Mouse (Mus musculus): ENCODE measurements at regions not wholly inside any gene's neighbourhood (a gene's known extent, or its start where the extent isn't known, plus 50 kb on each side); places are given as distances from the start of the nearest gene placed in this dataset.

DNA sequence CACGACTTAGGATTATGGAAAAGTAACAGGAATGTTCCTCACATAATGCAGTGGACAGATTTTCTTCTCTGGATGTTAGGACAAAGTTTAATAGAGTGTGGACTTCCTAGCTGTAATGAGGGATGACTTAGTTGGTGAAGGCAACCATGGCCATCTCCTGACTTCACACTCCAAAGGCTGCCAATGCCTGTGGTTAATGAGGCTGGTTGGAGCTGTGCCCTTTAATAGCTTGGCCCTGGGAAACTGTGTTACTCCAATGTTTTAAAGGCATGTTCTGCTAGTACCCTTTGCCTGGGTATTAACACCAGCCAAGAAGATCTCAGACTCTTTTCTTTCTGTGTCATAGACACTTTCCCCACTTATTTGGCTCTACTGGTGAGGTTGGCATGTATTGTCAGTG lies 378.9 kb downstream of the Fat4 start:
- ATAC-seq (ENCODE audit: low FRiP score, low TSS enrichment), result no peak
- no peaks in the 10 kb centered on the region for H3K27me3 ChIP-seq (ENCODE audit: control insufficient read depth, insufficient read depth, low read length)
- no peak overlapping the region for H3K4me2 ChIP-seq (replicated peaks; ENCODE audit: low read depth, low read length)
- H3K27ac ChIP-seq (ENCODE audit: low read depth, low read length), result no peak overlapping the region
- 77% methylated on average over 1 of the region's 1 CpGs for WGBS
- H3K9ac ChIP-seq (ENCODE audit: low read depth, low read length), result no peak overlapping the region
- H3K36me3 ChIP-seq (ENCODE audit: control insufficient read depth, insufficient read depth, low read length), result no peaks in the 10 kb centered on the region
- no peak overlapping the region for H3K4me3 ChIP-seq (ENCODE audit: low read length)
- no peaks in the 10 kb centered on the region for H3K4me1 ChIP-seq (ENCODE audit: control insufficient read depth, insufficient read depth, low read length)
- H3K9me3 ChIP-seq (ENCODE audit: control insufficient read depth, low read length), result no peaks in the 10 kb centered on the region

DNA sequence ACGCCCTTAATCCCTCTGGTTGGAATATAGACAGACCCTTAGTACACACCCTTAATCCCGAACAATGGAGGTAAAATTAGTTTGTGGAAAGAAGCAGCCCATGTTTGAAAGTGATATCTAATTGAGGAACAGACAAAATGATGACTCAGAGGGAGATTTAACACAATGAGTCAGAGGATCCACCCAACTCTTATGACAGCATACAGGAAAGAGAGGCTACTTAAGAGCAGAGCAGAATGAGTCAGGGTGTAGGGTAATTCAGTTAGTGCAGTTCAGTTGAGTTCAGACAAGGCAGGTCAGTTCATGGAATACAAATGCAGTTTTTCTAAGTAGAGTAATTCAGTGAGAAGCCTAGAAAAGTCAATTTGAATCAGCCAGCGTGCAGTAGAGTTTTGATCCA lies 382.6 kb downstream of the Fat4 start:
- Histone ChIP-seq H3K27me3 (ENCODE audit: control insufficient read depth, insufficient read depth, low read length) (no peaks in the 10 kb centered on the region), H3K4me2 (replicated peaks; ENCODE audit: low read depth, low read length) (no peak overlapping the region), H3K36me3 (ENCODE audit: control insufficient read depth, insufficient read depth, low read length) (no peaks in the 10 kb centered on the region), H3K9ac (ENCODE audit: low read depth, low read length) (no peak overlapping the region), H3K27ac (ENCODE audit: low read depth, low read length) (no peak overlapping the region), H3K9me3 (ENCODE audit: control insufficient read depth, low read length) (no peaks in the 10 kb centered on the region), H3K4me1 (ENCODE audit: control insufficient read depth, insufficient read depth, low read length) (no peaks in the 10 kb centered on the region; the same call in 1 of the 2 replicates), H3K4me3 (ENCODE audit: low read length) (no peak overlapping the region)
- no peak for ATAC-seq (ENCODE audit: low FRiP score, low TSS enrichment)
- WGBS, result 93% methylated on average over 3 of the region's 3 CpGs

DNA sequence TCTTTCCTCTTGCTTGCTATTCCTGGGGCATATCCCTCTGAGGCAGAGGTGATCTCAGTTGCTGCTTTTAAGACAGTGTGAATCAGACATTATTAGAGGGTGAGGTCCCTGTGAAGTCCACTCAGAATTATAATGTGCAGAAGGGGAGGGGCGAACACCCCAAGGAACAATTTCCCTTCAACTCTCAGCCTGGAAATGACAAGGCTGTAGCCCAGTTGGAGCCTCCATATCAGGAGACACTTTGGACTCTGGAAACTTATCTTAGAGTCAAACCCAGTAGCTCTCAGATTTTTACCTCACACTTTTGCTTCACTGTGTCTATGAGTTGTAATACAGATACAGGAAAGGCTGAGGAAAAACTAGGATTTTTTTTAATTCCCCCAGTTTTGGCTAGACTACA lies 385.9 kb downstream of the Fat4 start:
- Histone ChIP-seq H3K27ac (ENCODE audit: low read depth, low read length) (no peak overlapping the region), H3K9me3 (ENCODE audit: control insufficient read depth, low read length) (no peaks in the 10 kb centered on the region), H3K9ac (ENCODE audit: low read depth, low read length) (no peak overlapping the region), H3K36me3 (ENCODE audit: control insufficient read depth, insufficient read depth, low read length) (no peaks in the 10 kb centered on the region), H3K27me3 (ENCODE audit: control insufficient read depth, insufficient read depth, low read length) (no peaks in the 10 kb centered on the region), H3K4me1 (ENCODE audit: control insufficient read depth, insufficient read depth, low read length) (no peaks in the 10 kb centered on the region; the same call in 1 of the 2 replicates), H3K4me3 (ENCODE audit: low read length) (no peak overlapping the region), H3K4me2 (replicated peaks; ENCODE audit: low read depth, low read length) (no peak overlapping the region)
- 81% methylated on average over 1 of the region's 1 CpGs for WGBS
- ATAC-seq (ENCODE audit: low FRiP score, low TSS enrichment), result no peak

DNA sequence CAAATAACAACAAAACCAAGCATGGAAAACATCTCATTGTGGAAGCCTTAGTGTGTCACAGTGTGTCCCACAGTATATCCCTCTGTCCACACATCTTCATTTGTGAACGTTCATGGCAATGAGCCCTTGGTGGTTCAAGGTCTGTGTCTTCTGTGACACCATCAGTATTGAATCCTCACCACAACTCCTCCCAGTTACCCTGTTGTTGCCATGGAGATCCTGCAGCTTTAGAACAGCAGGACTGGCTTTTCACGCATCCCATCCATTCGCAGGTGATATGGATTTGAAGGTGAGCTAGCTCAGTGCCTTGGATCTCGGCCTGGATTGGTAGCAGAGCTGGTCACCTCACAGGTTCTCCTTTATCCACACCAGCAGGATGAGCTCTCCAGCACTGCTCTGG lies 390.2 kb downstream of the Fat4 start:
- no peak overlapping the region for H3K4me2 ChIP-seq (replicated peaks; ENCODE audit: low read depth, low read length)
- no peaks in the 10 kb centered on the region; the same call in 1 of the 2 replicates for H3K4me1 ChIP-seq (ENCODE audit: control insufficient read depth, insufficient read depth, low read length)
- no peak overlapping the region for H3K4me3 ChIP-seq (ENCODE audit: low read length)
- no peaks in the 10 kb centered on the region for H3K9me3 ChIP-seq (ENCODE audit: control insufficient read depth, low read length)
- ATAC-seq (ENCODE audit: low FRiP score, low TSS enrichment), result no peak
- no peak overlapping the region for H3K9ac ChIP-seq (ENCODE audit: low read depth, low read length)
- 84% methylated on average over 4 of the region's 4 CpGs for WGBS
- H3K27me3 ChIP-seq (ENCODE audit: control insufficient read depth, insufficient read depth, low read length), result no peaks in the 10 kb centered on the region
- H3K27ac ChIP-seq (ENCODE audit: low read depth, low read length), result no peak overlapping the region
- no peaks in the 10 kb centered on the region for H3K36me3 ChIP-seq (ENCODE audit: control insufficient read depth, insufficient read depth, low read length)

DNA sequence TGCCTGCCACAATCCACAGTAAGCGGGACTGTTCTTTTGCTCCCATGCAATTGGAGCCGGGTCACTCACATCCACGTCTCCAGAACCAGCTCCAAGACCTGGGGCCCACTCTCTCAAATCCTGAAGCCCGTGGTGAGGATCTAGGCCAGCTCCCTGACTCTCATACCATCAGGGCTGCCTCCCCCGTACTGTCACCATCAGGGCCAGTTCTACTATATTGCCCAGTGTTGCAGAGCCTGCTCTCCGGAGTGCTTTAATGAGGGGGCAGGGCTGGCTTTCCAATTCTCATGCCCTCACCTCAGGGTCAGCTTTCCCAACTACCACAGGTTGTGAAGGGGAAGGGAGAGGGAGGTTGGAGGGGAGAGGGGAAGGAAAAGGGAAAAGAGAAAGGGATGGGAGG lies 390.6 kb downstream of the Fat4 start:
- Histone ChIP-seq H3K4me1 (ENCODE audit: control insufficient read depth, insufficient read depth, low read length) (no peaks in the 10 kb centered on the region; the same call in 1 of the 2 replicates), H3K27me3 (ENCODE audit: control insufficient read depth, insufficient read depth, low read length) (no peaks in the 10 kb centered on the region), H3K36me3 (ENCODE audit: control insufficient read depth, insufficient read depth, low read length) (no peaks in the 10 kb centered on the region), H3K27ac (ENCODE audit: low read depth, low read length) (no peak overlapping the region), H3K9ac (ENCODE audit: low read depth, low read length) (no peak overlapping the region), H3K9me3 (ENCODE audit: control insufficient read depth, low read length) (no peaks in the 10 kb centered on the region), H3K4me2 (replicated peaks; ENCODE audit: low read depth, low read length) (no peak overlapping the region), H3K4me3 (ENCODE audit: low read length) (no peak overlapping the region)
- 55% methylated on average over 6 of the region's 6 CpGs for WGBS
- peak; percentile 46; the same call in 1 of the 2 replicates for ATAC-seq (ENCODE audit: low FRiP score, low TSS enrichment)

DNA sequence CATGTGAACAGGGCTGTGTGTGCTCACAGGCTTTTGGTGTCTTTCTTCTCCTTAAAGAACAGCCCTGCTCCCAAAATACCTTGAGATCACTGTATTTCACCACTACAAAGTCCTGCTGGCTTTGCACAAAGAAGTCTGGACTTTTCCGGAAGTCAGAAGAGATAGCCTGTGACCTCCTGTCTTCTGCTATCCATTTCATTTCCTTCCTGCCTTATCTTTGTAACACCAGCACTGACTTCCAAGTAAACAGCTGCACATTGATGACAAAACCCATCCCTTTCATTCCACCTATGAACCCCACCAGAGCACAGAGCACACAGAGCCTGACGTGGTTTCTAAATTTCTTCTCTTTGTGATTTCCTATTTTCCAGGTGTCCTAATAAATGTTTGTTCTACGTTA lies 408.5 kb downstream of the Fat4 start:
- Histone ChIP-seq H3K4me1 (ENCODE audit: control insufficient read depth, insufficient read depth, low read length) (no peaks in the 10 kb centered on the region), H3K36me3 (ENCODE audit: control insufficient read depth, insufficient read depth, low read length) (no peaks in the 10 kb centered on the region), H3K27me3 (ENCODE audit: control insufficient read depth, insufficient read depth, low read length) (no peaks in the 10 kb centered on the region), H3K4me3 (ENCODE audit: low read length) (no peak overlapping the region), H3K27ac (ENCODE audit: low read depth, low read length) (no peak overlapping the region), H3K9ac (ENCODE audit: low read depth, low read length) (no peak overlapping the region), H3K9me3 (ENCODE audit: control insufficient read depth, low read length) (no peaks in the 10 kb centered on the region), H3K4me2 (replicated peaks; ENCODE audit: low read depth, low read length) (no peak overlapping the region)
- WGBS, result 74% methylated on average over 3 of the region's 3 CpGs
- ATAC-seq (ENCODE audit: low FRiP score, low TSS enrichment), result no peak

DNA sequence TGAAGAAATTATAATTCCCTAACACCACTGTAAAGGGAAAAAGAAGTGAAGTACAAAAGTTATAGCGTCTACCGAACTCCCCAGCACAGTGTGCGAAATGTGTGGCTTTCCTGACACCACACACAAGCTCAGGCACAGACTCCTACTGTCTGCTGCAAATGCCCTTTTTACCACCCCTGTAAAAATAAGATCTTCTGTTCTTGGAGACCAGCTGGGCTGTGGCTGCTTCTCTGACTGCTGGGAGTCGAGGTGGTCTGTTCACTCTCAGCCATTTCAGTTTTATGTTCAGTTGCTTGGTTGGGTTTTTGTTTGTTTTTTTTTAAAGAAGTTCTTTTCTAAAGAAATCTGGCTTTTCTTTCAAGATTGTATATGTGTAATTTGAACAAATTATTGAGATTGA lies 409.5 kb downstream of the Fat4 start:
- Histone ChIP-seq H3K27ac (ENCODE audit: low read depth, low read length) (no peak overlapping the region), H3K9ac (ENCODE audit: low read depth, low read length) (no peak overlapping the region), H3K36me3 (ENCODE audit: control insufficient read depth, insufficient read depth, low read length) (no peaks in the 10 kb centered on the region), H3K9me3 (ENCODE audit: control insufficient read depth, low read length) (no peaks in the 10 kb centered on the region), H3K27me3 (ENCODE audit: control insufficient read depth, insufficient read depth, low read length) (no peaks in the 10 kb centered on the region), H3K4me1 (ENCODE audit: control insufficient read depth, insufficient read depth, low read length) (no peaks in the 10 kb centered on the region), H3K4me3 (ENCODE audit: low read length) (no peak overlapping the region), H3K4me2 (replicated peaks; ENCODE audit: low read depth, low read length) (no peak overlapping the region)
- no peak for ATAC-seq (ENCODE audit: low FRiP score, low TSS enrichment)
- 60% methylated on average over 4 of the region's 4 CpGs for WGBS

DNA sequence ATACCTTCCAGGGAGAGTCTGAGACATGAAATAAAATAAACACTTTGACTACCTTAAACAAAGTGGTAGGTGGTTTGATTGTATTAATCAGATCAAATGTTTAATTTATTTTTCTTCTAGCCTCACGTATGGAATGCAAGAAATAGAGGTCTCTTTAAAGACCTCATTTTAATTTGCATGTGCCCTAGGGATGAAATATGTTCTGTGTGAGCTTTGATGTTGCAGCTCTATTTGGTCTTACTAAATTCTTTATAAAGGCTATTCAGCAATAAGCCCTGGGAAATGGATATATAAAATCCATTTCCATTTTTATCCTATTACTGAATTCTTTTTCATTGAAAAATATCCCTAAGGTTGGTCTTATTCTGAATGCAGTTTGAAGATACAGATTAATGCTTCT lies 422.7 kb downstream of the Fat4 start:
- 73% methylated on average over 1 of the region's 1 CpGs for WGBS
- Histone ChIP-seq H3K4me2 (replicated peaks; ENCODE audit: low read depth, low read length) (no peak overlapping the region), H3K27ac (ENCODE audit: low read depth, low read length) (no peak overlapping the region), H3K36me3 (ENCODE audit: control insufficient read depth, insufficient read depth, low read length) (no peaks in the 10 kb centered on the region), H3K27me3 (ENCODE audit: control insufficient read depth, insufficient read depth, low read length) (no peaks in the 10 kb centered on the region), H3K4me3 (ENCODE audit: low read length) (no peak overlapping the region), H3K4me1 (ENCODE audit: control insufficient read depth, insufficient read depth, low read length) (no peaks in the 10 kb centered on the region), H3K9ac (ENCODE audit: low read depth, low read length) (no peak overlapping the region), H3K9me3 (ENCODE audit: control insufficient read depth, low read length) (no peaks in the 10 kb centered on the region)
- ATAC-seq (ENCODE audit: low FRiP score, low TSS enrichment), result no peak

DNA sequence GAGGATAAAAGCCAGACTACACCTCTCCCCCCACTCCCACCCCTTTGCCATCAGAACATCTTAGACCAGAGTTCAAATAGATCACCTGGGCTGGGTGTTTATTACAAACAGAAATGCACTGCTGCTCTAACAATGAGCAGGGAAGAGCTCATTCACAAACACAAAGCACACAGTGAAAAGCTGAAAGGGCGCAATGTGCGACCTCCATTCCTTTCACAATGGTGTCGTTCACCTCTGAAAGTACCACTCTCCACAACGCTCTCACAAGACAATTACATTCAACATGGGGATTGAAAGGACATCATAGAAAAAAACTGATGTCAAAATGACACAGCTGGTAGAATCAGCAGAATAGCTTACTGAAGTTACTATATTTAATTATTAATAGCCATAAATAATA lies 426.8 kb downstream of the Fat4 start:
- no peak for ATAC-seq (ENCODE audit: low FRiP score, low TSS enrichment)
- Histone ChIP-seq H3K4me1 (ENCODE audit: control insufficient read depth, insufficient read depth, low read length) (no peaks in the 10 kb centered on the region), H3K4me3 (ENCODE audit: low read length) (no peak overlapping the region), H3K9ac (ENCODE audit: low read depth, low read length) (no peak overlapping the region), H3K27me3 (ENCODE audit: control insufficient read depth, insufficient read depth, low read length) (no peaks in the 10 kb centered on the region), H3K9me3 (ENCODE audit: control insufficient read depth, low read length) (no peaks in the 10 kb centered on the region), H3K36me3 (ENCODE audit: control insufficient read depth, insufficient read depth, low read length) (no peaks in the 10 kb centered on the region), H3K4me2 (replicated peaks; ENCODE audit: low read depth, low read length) (no peak overlapping the region), H3K27ac (ENCODE audit: low read depth, low read length) (no peak overlapping the region)
- WGBS, result 90% methylated on average over 4 of the region's 4 CpGs

DNA sequence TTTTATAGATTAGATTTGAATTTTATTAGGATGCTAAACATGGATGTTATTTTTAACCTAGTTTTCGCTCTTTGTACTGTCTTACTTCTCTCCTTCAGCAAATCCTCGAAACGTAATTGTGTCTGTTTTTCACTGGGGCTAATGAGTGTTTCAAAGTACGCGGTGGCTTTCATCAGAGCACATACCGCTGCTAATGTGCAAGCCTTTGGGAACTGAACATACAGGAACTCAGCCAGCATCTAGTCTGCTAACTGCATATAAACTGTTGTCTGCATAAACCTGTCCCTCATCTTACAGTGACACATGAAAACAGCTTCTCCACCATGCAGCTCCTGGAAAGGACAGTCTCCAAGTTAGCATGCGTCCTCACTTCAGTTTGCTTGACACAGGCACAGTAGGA lies 434.1 kb downstream of the Fat4 start:
- Histone ChIP-seq H3K36me3 (ENCODE audit: control insufficient read depth, insufficient read depth, low read length) (no peaks in the 10 kb centered on the region), H3K4me1 (ENCODE audit: control insufficient read depth, insufficient read depth, low read length) (0 out of 2 replicates have a peak, but pooled peaks cover 4% of the 10 kb centered on the region), H3K4me2 (replicated peaks; ENCODE audit: low read depth, low read length) (no peak overlapping the region), H3K27me3 (ENCODE audit: control insufficient read depth, insufficient read depth, low read length) (no peaks in the 10 kb centered on the region), H3K9ac (ENCODE audit: low read depth, low read length) (no peak overlapping the region), H3K9me3 (ENCODE audit: control insufficient read depth, low read length) (no peaks in the 10 kb centered on the region), H3K27ac (ENCODE audit: low read depth, low read length) (no peak overlapping the region), H3K4me3 (ENCODE audit: low read length) (no peak overlapping the region)
- 79% methylated on average over 7 of the region's 7 CpGs for WGBS
- ATAC-seq (ENCODE audit: low FRiP score, low TSS enrichment), result no peak
